Mouse (Mus musculus): ENCODE data around the gene Fbxl5. TPM values are rescaled to one million over a fixed set of nuclear protein-coding genes. Genes with fewer than 3 reads are reported as not detected.

Gene Fbxl5
- polyA plus RNA-seq, 1 experiment from 2014 or later: 58.7 TPM

DNA sequence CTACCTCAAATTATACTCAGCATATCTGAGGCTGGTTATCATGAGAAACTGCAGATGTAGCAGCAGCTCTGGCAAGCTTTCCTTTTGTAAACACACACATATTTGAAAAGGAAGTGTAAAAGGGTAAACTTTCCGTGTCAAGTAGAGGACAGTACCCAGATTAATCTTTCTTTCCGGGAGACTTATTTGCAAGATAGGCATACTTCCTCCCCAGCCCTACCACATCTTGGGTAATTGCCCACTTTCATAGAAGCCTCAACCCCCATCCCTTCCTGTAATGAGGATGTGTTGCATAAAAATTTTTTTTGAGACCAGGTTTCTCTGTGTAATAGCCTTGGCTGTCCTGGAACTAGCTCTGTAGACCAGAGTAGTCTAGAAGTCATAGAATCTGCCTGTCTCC, 34.3 kb upstream of the Fbxl5 start:
- 9% methylated on average over 2 of the region's 2 CpGs for WGBS
- H3K4me3 ChIP-seq (replicated peaks; ENCODE audit: low read length): no peak overlapping the region
- no peaks in the 10 kb centered on the region for H3K4me1 ChIP-seq (ENCODE audit: control insufficient read depth, insufficient read depth, low read length)
- no peak overlapping the region for H3K4me2 ChIP-seq (ENCODE audit: low read depth, low read length)
- H3K9ac ChIP-seq (ENCODE audit: low read length): no peak overlapping the region
- H3K27ac ChIP-seq (ENCODE audit: low read length): no peak overlapping the region
- no peaks in the 10 kb centered on the region; the same call in none of the 2 replicates for H3K9me3 ChIP-seq (replicated peaks; ENCODE audit: control insufficient read depth, low read length)
- no peaks in the 10 kb centered on the region for H3K27me3 ChIP-seq (ENCODE audit: control insufficient read depth, insufficient read depth, low read length)
- peak; percentile 58; the same call in 1 of the 2 replicates for ATAC-seq (ENCODE audit: insufficient read depth, low FRiP score)
- no peaks in the 10 kb centered on the region for H3K36me3 ChIP-seq (ENCODE audit: control insufficient read depth, insufficient read depth, low read length)

DNA sequence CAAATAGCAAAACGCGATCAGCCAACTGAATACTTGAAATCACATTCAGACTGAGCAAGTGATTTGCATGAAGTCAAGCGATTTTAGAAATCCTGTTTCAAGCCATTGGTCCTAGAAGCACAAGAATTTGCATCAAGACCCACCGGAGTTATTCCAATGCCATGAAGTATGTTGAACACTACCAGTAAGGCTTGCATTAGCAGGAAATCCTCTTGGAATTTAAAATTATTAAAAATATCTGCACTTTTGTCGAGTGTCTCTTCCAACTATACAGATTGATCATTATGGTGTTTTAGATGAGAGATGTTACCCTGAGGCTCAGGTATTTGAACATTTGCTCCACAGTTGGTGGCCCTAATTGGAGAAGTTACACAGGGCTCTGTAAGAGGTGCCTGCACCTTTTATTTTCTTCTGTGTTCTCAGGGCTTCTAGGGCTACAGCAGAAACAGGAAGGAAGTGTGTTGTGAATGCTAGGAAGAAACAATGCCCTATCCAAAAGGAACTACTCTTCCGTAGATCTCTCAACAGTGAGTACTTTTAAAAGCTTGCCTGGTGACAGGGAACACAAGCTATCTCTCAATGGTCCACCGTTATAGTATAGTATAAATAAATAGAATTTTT, 32.5 kb upstream of the Fbxl5 start:
- Histone ChIP-seq H3K9me3 (replicated peaks; ENCODE audit: control insufficient read depth, low read length) (no peaks in the 10 kb centered on the region; the same call in none of the 2 replicates), H3K27ac (ENCODE audit: low read length) (no peak overlapping the region), H3K4me2 (ENCODE audit: low read depth, low read length) (no peak overlapping the region), H3K36me3 (ENCODE audit: control insufficient read depth, insufficient read depth, low read length) (no peaks in the 10 kb centered on the region), H3K4me1 (ENCODE audit: control insufficient read depth, insufficient read depth, low read length) (no peaks in the 10 kb centered on the region), H3K4me3 (replicated peaks; ENCODE audit: low read length) (no peak overlapping the region), H3K9ac (ENCODE audit: low read length) (no peak overlapping the region), H3K27me3 (ENCODE audit: control insufficient read depth, insufficient read depth, low read length) (no peaks in the 10 kb centered on the region)
- WGBS: 76% methylated on average over 7 of the region's 7 CpGs
- ATAC-seq (ENCODE audit: insufficient read depth, low FRiP score): no peak

DNA sequence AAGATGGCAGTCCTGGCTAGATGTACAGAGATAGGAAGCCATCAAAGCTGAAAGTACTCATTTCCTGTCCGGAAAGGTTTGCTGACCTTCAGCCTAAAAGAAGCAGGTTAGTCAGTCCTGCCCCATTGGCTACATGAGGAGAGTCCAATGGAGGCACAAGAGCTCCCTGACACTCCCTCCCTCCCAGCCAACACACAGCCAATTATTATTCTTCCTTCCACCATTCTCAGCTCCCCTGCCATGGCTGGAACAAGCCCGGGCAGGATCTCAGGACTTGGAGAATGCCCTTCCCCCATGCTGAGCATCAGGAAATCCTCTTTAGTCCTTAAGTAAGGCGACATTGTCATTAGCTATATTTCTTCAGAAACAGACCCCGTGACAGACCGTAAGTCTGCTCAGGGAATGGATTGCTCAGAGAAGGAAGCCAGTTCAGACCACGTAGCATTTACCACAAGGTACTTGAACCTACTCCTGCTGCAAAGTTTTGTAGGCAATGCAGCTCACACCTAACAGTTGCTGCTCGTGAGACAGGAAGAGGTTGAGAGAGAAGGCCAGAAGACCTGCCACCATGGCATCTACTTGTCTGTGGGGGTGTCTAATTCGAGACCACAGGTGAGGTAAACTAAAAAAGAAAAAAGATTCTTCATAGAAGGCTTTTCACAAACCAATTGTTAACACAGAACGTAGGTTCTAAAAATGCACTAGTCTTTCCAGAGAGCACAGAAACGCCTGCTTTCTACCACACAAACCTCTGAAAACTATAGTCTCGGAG, 31.8 kb upstream of the Fbxl5 start:
- H3K27ac ChIP-seq (ENCODE audit: low read length): no peak overlapping the region; the same call in 1 of the 2 replicates
- no peak overlapping the region for H3K9ac ChIP-seq (ENCODE audit: low read length)
- H3K27me3 ChIP-seq (ENCODE audit: control insufficient read depth, insufficient read depth, low read length): no peaks in the 10 kb centered on the region
- WGBS: 72% methylated on average over 11 of the region's 11 CpGs
- ATAC-seq (ENCODE audit: insufficient read depth, low FRiP score): no peak
- no peak overlapping the region for H3K4me2 ChIP-seq (ENCODE audit: low read depth, low read length)
- no peaks in the 10 kb centered on the region for H3K36me3 ChIP-seq (ENCODE audit: control insufficient read depth, insufficient read depth, low read length)
- H3K4me1 ChIP-seq (ENCODE audit: control insufficient read depth, insufficient read depth, low read length): no peaks in the 10 kb centered on the region
- H3K4me3 ChIP-seq (replicated peaks; ENCODE audit: low read length): no peak overlapping the region
- no peaks in the 10 kb centered on the region; the same call in none of the 2 replicates for H3K9me3 ChIP-seq (replicated peaks; ENCODE audit: control insufficient read depth, low read length)

DNA sequence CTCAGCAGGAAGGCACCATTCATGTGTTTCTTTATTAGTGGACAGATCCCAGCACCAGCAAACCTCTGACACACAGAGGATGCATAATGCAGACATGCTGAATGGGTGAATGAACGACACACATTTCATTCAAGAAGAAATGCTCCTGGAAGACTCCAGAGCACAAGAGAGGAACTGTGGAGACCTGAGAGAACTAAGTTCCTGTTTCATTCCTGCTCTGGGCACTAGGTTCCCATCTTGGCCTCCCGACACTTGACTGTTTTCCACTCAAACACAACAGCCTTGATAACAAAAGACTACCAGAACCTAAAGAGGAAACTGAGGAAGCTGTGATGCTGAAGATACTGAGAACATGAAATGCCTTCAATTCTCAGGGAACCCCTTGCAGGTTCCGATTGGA, 26.8 kb upstream of the Fbxl5 start:
- Histone ChIP-seq H3K4me2 (ENCODE audit: low read depth, low read length) (no peak overlapping the region), H3K9ac (ENCODE audit: low read length) (no peak overlapping the region), H3K4me1 (ENCODE audit: control insufficient read depth, insufficient read depth, low read length) (no peaks in the 10 kb centered on the region), H3K9me3 (replicated peaks; ENCODE audit: control insufficient read depth, low read length) (peaks cover 2% of the 10 kb centered on the region; the same call in 1 of the 2 replicates), H3K27ac (ENCODE audit: low read length) (no peak overlapping the region), H3K36me3 (ENCODE audit: control insufficient read depth, insufficient read depth, low read length) (no peaks in the 10 kb centered on the region), H3K27me3 (ENCODE audit: control insufficient read depth, insufficient read depth, low read length) (no peaks in the 10 kb centered on the region), H3K4me3 (replicated peaks; ENCODE audit: low read length) (no peak overlapping the region)
- WGBS: 93% methylated on average over 3 of the region's 3 CpGs
- ATAC-seq (ENCODE audit: insufficient read depth, low FRiP score): no peak

DNA sequence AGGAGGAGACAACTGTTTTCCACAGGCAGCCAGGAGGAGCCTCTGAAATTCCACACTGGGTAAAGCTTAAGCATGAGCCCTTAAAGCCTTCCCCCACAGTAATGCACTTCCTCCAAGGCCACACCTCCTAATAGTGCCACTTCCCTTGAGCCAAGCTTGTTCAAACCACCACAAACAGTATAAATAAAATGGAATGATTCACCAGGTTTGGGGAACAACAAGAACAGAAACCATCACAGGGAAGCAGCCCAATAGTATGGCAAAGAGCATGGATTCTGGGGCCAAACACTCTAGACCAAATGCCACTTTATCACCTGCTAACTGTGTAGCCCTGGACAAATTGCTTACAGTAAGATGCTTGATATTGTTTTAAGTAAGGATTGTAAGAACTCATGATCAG, 26.1 kb upstream of the Fbxl5 start:
- H3K9me3 ChIP-seq (replicated peaks; ENCODE audit: control insufficient read depth, low read length): peaks cover 2% of the 10 kb centered on the region; the same call in 1 of the 2 replicates
- H3K27me3 ChIP-seq (ENCODE audit: control insufficient read depth, insufficient read depth, low read length): no peaks in the 10 kb centered on the region
- H3K4me3 ChIP-seq (replicated peaks; ENCODE audit: low read length): no peak overlapping the region
- H3K27ac ChIP-seq (ENCODE audit: low read length): no peak overlapping the region
- no peak overlapping the region for H3K4me2 ChIP-seq (ENCODE audit: low read depth, low read length)
- H3K9ac ChIP-seq (ENCODE audit: low read length): no peak overlapping the region
- H3K36me3 ChIP-seq (ENCODE audit: control insufficient read depth, insufficient read depth, low read length): no peaks in the 10 kb centered on the region
- H3K4me1 ChIP-seq (ENCODE audit: control insufficient read depth, insufficient read depth, low read length): 0 out of 2 replicates have a peak, but pooled peaks cover 3% of the 10 kb centered on the region
- no peak for ATAC-seq (ENCODE audit: insufficient read depth, low FRiP score)

DNA sequence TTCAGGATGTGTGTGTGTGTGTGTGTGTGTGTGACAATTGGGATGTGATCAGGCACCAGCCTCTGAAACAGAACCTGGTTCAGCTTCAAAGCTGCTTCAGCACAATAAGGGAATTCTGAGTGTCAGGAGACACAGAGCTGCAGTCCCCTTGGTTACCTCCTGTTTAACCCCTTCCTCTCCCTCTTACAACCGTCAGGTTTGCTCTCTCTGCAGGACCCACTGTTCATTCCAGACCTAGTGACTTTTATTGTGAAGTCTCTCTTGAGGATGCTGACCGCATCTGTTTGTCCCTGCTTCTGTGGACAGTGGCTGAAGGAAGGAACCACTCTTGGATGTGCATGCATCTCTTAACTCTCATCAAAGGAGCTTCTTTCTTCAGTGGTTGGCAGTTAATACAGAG, 24.8 kb upstream of the Fbxl5 start:
- Histone ChIP-seq H3K4me3 (replicated peaks; ENCODE audit: low read length) (no peak overlapping the region), H3K4me1 (ENCODE audit: control insufficient read depth, insufficient read depth, low read length) (peaks cover 9% of the 10 kb centered on the region; the same call in 1 of the 2 replicates), H3K27ac (ENCODE audit: low read length) (no peak overlapping the region), H3K27me3 (ENCODE audit: control insufficient read depth, insufficient read depth, low read length) (no peaks in the 10 kb centered on the region), H3K4me2 (ENCODE audit: low read depth, low read length) (no peak overlapping the region), H3K36me3 (ENCODE audit: control insufficient read depth, insufficient read depth, low read length) (no peaks in the 10 kb centered on the region), H3K9me3 (replicated peaks; ENCODE audit: control insufficient read depth, low read length) (peaks cover 2% of the 10 kb centered on the region; the same call in 1 of the 2 replicates), H3K9ac (ENCODE audit: low read length) (no peak overlapping the region)
- 43% methylated on average over 2 of the region's 2 CpGs for WGBS
- no peak for ATAC-seq (ENCODE audit: insufficient read depth, low FRiP score)

DNA sequence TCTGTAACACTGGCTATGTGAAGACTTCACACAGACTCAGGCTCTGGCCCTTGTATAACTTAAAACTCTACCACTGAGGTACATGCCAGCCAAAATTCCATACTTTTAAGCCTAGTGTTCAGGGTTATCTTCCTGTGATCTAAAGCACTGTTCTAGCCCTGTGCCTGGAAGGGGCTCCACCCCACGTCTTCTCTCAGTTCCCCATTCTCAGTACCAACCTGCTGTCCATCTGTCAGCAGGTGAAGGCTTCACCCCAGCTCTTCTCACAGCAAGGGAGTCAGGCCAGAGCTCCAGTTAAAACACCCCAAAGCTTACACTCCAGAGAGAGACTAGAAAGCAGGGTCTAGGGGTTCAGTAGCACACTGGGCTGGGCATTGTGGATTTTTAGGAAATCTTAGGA, 24.2 kb upstream of the Fbxl5 start:
- H3K27me3 ChIP-seq (ENCODE audit: control insufficient read depth, insufficient read depth, low read length): no peaks in the 10 kb centered on the region
- H3K9ac ChIP-seq (ENCODE audit: low read length): no peak overlapping the region
- H3K9me3 ChIP-seq (replicated peaks; ENCODE audit: control insufficient read depth, low read length): peaks cover 2% of the 10 kb centered on the region; the same call in 1 of the 2 replicates
- no peaks in the 10 kb centered on the region for H3K36me3 ChIP-seq (ENCODE audit: control insufficient read depth, insufficient read depth, low read length)
- no peak for ATAC-seq (ENCODE audit: insufficient read depth, low FRiP score)
- H3K4me1 ChIP-seq (ENCODE audit: control insufficient read depth, insufficient read depth, low read length): peaks cover 9% of the 10 kb centered on the region; the same call in 1 of the 2 replicates
- 57% methylated on average over 1 of the region's 1 CpGs for WGBS
- no peak overlapping the region for H3K27ac ChIP-seq (ENCODE audit: low read length)
- no peak overlapping the region for H3K4me3 ChIP-seq (replicated peaks; ENCODE audit: low read length)
- no peak overlapping the region for H3K4me2 ChIP-seq (ENCODE audit: low read depth, low read length)

DNA sequence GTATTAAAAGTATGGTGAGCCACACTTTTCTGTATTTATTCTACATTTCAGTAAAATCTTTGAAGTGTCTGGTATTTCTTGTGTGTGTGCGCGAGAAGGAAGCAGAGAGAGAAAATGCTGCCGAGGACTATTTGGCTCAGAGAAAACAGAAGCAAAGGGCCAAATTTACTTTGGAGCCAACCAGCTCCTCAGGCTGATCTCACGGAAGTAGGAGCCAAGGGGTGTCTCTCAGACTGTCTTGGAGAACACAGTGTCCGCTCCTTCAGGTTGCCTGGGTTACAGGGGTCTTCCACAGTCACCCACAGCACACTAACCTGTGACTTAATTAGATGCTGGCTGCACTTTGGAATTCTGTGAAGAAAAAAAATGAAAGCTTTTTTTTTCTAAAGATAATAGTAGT, 23.6 kb upstream of the Fbxl5 start:
- Histone ChIP-seq H3K36me3 (ENCODE audit: control insufficient read depth, insufficient read depth, low read length) (no peaks in the 10 kb centered on the region), H3K4me3 (replicated peaks; ENCODE audit: low read length) (no peak overlapping the region), H3K9me3 (replicated peaks; ENCODE audit: control insufficient read depth, low read length) (peaks cover 2% of the 10 kb centered on the region; the same call in 1 of the 2 replicates), H3K4me2 (ENCODE audit: low read depth, low read length) (no peak overlapping the region), H3K4me1 (ENCODE audit: control insufficient read depth, insufficient read depth, low read length) (peaks cover 9% of the 10 kb centered on the region; the same call in 1 of the 2 replicates), H3K9ac (ENCODE audit: low read length) (no peak overlapping the region), H3K27me3 (ENCODE audit: control insufficient read depth, insufficient read depth, low read length) (no peaks in the 10 kb centered on the region), H3K27ac (ENCODE audit: low read length) (no peak overlapping the region)
- ATAC-seq (ENCODE audit: insufficient read depth, low FRiP score): no peak
- 86% methylated on average over 5 of the region's 5 CpGs for WGBS

DNA sequence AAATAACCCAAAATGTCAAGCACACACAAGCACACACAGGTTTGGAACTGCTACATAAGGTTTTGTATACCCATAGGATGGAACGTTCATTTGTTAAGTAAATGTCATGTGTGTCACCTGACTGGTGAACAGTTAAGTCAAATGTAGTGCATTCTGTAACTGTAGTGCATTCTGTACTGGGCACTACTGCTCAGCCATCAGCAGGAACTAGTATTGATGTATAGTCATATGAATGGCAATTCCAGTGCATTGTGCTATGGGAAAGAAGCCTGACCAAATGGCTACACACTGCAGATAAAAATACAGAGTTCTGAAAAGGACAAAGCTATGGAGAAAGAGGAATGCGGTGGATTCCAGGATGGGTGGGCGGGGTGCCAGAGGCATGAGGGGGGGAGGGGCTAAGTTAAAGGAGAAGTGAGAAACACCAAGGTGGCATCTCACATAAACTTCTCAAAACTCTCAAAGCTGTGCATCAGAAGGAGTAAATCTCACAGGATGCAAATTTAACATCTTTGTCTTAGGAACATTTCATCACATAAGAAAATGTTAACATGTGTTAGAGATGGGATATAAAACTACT, 21.2 kb upstream of the Fbxl5 start:
- Histone ChIP-seq H3K27me3 (ENCODE audit: control insufficient read depth, insufficient read depth, low read length) (no peaks in the 10 kb centered on the region), H3K4me2 (ENCODE audit: low read depth, low read length) (no peak overlapping the region), H3K4me1 (ENCODE audit: control insufficient read depth, insufficient read depth, low read length) (peaks cover 9% of the 10 kb centered on the region; the same call in 1 of the 2 replicates), H3K9ac (ENCODE audit: low read length) (no peak overlapping the region), H3K9me3 (replicated peaks; ENCODE audit: control insufficient read depth, low read length) (peaks cover 2% of the 10 kb centered on the region; the same call in 1 of the 2 replicates), H3K27ac (ENCODE audit: low read length) (no peak overlapping the region), H3K4me3 (replicated peaks; ENCODE audit: low read length) (no peak overlapping the region), H3K36me3 (ENCODE audit: control insufficient read depth, insufficient read depth, low read length) (no peaks in the 10 kb centered on the region)
- ATAC-seq (ENCODE audit: insufficient read depth, low FRiP score): no peak
- WGBS: 59% methylated on average over 3 of the region's 3 CpGs
